39 mouse cellular contexts compared by ENCODE assay signal in genomic region chr5:120976138-120976537, GRCm38 (mm10). TPM values are rescaled to one million over a fixed set of nuclear protein-coding genes. Genes with fewer than 3 reads are reported as not detected.
"Had no signal": no experiment of that assay in that cellular context is flagged by ENCODE, and none has a peak within 500 bp of the region (broad histone marks: within the 10 kb centered on the region; RNA-seq: fewer than 3 reads in every experiment).

No protein-coding gene starts in this region.

- H3K4me2 ChIP-seq: heart, embryonic 11.5 days; heart, embryonic 13.5 days; heart, embryonic 15.5 days; hindbrain, embryonic 12.5 days; hindbrain, embryonic 13.5 days; hindbrain, embryonic 14.5 days; hindbrain, embryonic 15.5 days; intestine, embryonic 15.5 days; kidney, embryonic 15.5 days had no signal

- H3K9ac ChIP-seq: heart, embryonic 13.5 days; heart, embryonic 15.5 days; hindbrain, embryonic 12.5 days; hindbrain, embryonic 13.5 days; hindbrain, embryonic 14.5 days; hindbrain, embryonic 15.5 days; intestine, embryonic 15.5 days; kidney, embryonic 15.5 days had no signal

- H3K4me1 ChIP-seq: heart, embryonic 13.5 days; heart, embryonic 15.5 days; hindbrain, embryonic 10.5 days; hindbrain, embryonic 12.5 days; hindbrain, embryonic 13.5 days; hindbrain, embryonic 15.5 days; intestine, embryonic 15.5 days; kidney, embryonic 15.5 days had no signal

- H3K9me3 ChIP-seq: heart, embryonic 15.5 days; hindbrain, embryonic 13.5 days; hindbrain, embryonic 15.5 days; intestine, embryonic 15.5 days had no signal

- H3K27me3 ChIP-seq: heart, embryonic 15.5 days; hindbrain, embryonic 12.5 days; hindbrain, embryonic 15.5 days; intestine, embryonic 15.5 days; kidney, embryonic 15.5 days had no signal

- H3K36me3 ChIP-seq: heart, embryonic 13.5 days; heart, embryonic 15.5 days; hindbrain, embryonic 10.5 days; hindbrain, embryonic 12.5 days; hindbrain, embryonic 13.5 days; hindbrain, embryonic 15.5 days; intestine, embryonic 15.5 days; kidney, embryonic 15.5 days had no signal

- DNase-seq: heart, postnatal 10 days; heart, postnatal 14 days; heart, postnatal 36 days; heart, postnatal 4 days; kidney, adult 11 months; kidney, adult 18-20 months; kidney, adult 2 months; kidney, adult 8-10 months; kidney, adult 9 months; kidney, postnatal 10 days; kidney, postnatal 14 days; kidney, postnatal 25 days; kidney, postnatal 36 days; kidney, postnatal 4 days; layer of hippocampus, adult 9-11 months; layer of hippocampus, postnatal 36 days had no signal

- H3K27ac ChIP-seq: heart, embryonic 13.5 days; heart, embryonic 15.5 days; hindbrain, embryonic 10.5 days; hindbrain, embryonic 12.5 days; hindbrain, embryonic 13.5 days; hindbrain, embryonic 14.5 days; hindbrain, embryonic 15.5 days; hindbrain, postnatal 0 days; intestine, embryonic 15.5 days; kidney, embryonic 15.5 days; kidney, postnatal 0 days; layer of hippocampus, adult 2 months; left cerebral cortex, adult 2 months had no signal

- H3K4me3 ChIP-seq: heart, embryonic 13.5 days; heart, embryonic 15.5 days; hindbrain, embryonic 10.5 days; hindbrain, embryonic 12.5 days; hindbrain, embryonic 13.5 days; hindbrain, embryonic 15.5 days; intestine, embryonic 15.5 days; kidney, embryonic 15.5 days; layer of hippocampus, adult 2 months; left cerebral cortex, adult 2 months had no signal

- ATAC-seq: hindbrain, embryonic 16.5 days; hindbrain, postnatal 0 days; inflammation-experienced regulatory T-cells, adult 6 months; intestine, embryonic 15.5 days; intestine, embryonic 16.5 days; intestine, postnatal 0 days had no signal

RNA-seq across cellular contexts. Expression of gene Rph3a, which starts 33.8 kb away (rescaled TPM):
- total RNA-seq: heart, postnatal 10 days; heart, postnatal 14 days; heart, postnatal 36 days; hematopoietic stem cell, adult 5-6 weeks had no signal
- polyA plus RNA-seq: heart, embryonic 11.5 days; heart, embryonic 13.5 days; heart, embryonic 14.5 days; heart, embryonic 15.5 days; heart, embryonic 16.5 days; heart, postnatal 0 days; inflammation-experienced regulatory T-cells, adult 6 months; kidney, embryonic 14.5 days had no signal
